ENCODE assay signal across 9 mouse cellular contexts in genomic region chr2:93458332-93459207, GRCm38 (mm10). TPM values are rescaled to one million over a fixed set of nuclear protein-coding genes. Genes with fewer than 3 reads are reported as not detected.
DNase-seq lines count a peak whose midpoint lies in the region; ATAC-seq lines count a peak whose summit lies in the region.
"Had no signal": no experiment of that assay in that cellular context is flagged by ENCODE, and none has a peak within 500 bp of the region (broad histone marks: within the 10 kb centered on the region; RNA-seq: fewer than 3 reads in every experiment).

No protein-coding gene starts in this region.

- peak; percentile 39 for DNase-seq in left cerebral cortex, postnatal 4 days
- DNase-seq in left cerebral cortex, adult 8-10 months (ENCODE audit: low spot score in 2 of 2), result no peak
- peak; percentile 58 for DNase-seq in heart, adult 8-10 months (ENCODE audit: low spot score)
- DNase-seq in kidney, postnatal 36 days, result peak; percentile 53 to 56
- DNase-seq in splenic B cell, adult 2 months (ENCODE audit: low read depth, low spot score), result peak; percentile 38
- no peak for DNase-seq in frontal cortex, postnatal 25 days (ENCODE audit: low spot score in 2 of 2)
- no peak for DNase-seq in midbrain, embryonic 14.5 days
- DNase-seq in forebrain, embryonic 10.5 days (ENCODE audit: extremely low spot score, low spot score), result no peak

- WGBS in midbrain, embryonic 14.5 days, result 79% methylated on average over 8 of the region's 8 CpGs
- 81% methylated on average over 8 of the region's 8 CpGs for WGBS in forebrain, embryonic 10.5 days

- H3K27me3 ChIP-seq in splenic B cell, adult 2 months (ENCODE audit: control insufficient read depth, insufficient read depth, low read length, poor library complexity, severe bottlenecking), result no peaks in the 10 kb centered on the region
- H3K27me3 ChIP-seq in midbrain, embryonic 14.5 days (ENCODE audit: control insufficient read depth, insufficient read depth, low read length), result peaks cover 22% of the 10 kb centered on the region; the same call in 1 of the 2 replicates
- H3K27me3 ChIP-seq in forebrain, embryonic 10.5 days (ENCODE audit: poor library complexity, severe bottlenecking), result peaks cover 63% of the 10 kb centered on the region

- intact Hi-C loops in left cerebral cortex, postnatal 4 days (cut with DNase I), result no loop called here

- H3K4me2 ChIP-seq in midbrain, embryonic 14.5 days (ENCODE audit: low read length), result no peak overlapping the region
- H3K4me2 ChIP-seq: limb, embryonic 12.5 days had no signal

- ATAC-seq in midbrain, embryonic 14.5 days (ENCODE audit: low FRiP score, low TSS enrichment), result no peak

- peaks cover 3% of the 10 kb centered on the region; the same call in 1 of the 2 replicates for H3K9me3 ChIP-seq in midbrain, embryonic 14.5 days (ENCODE audit: control insufficient read depth, low read length)
- H3K9me3 ChIP-seq in forebrain, embryonic 10.5 days, result peaks cover 8% of the 10 kb centered on the region
- H3K9me3 ChIP-seq: limb, embryonic 12.5 days had no signal

- no peaks in the 10 kb centered on the region; the same call in 1 of the 2 replicates for H3K36me3 ChIP-seq in splenic B cell, adult 2 months (ENCODE audit: control insufficient read depth, insufficient read depth, low read length, poor library complexity, severe bottlenecking)
- H3K36me3 ChIP-seq in midbrain, embryonic 14.5 days (ENCODE audit: control insufficient read depth, insufficient read depth, low read length), result no peaks in the 10 kb centered on the region
- H3K36me3 ChIP-seq in forebrain, embryonic 10.5 days (replicated peaks), result no peaks in the 10 kb centered on the region
- H3K36me3 ChIP-seq: limb, embryonic 12.5 days had no signal

- H3K9ac ChIP-seq in midbrain, embryonic 14.5 days (replicated peaks; ENCODE audit: low read length), result no peak overlapping the region

- H3K4me1 ChIP-seq in midbrain, embryonic 14.5 days (ENCODE audit: control insufficient read depth, insufficient read depth, low read length), result peaks cover 13% of the 10 kb centered on the region
- H3K4me1 ChIP-seq in forebrain, embryonic 10.5 days, result peaks cover 25% of the 10 kb centered on the region

- H3K27ac ChIP-seq in midbrain, embryonic 14.5 days (replicated peaks; ENCODE audit: low read depth, low read length), result no peak overlapping the region
- H3K27ac ChIP-seq in forebrain, embryonic 10.5 days, result no peak overlapping the region
- H3K27ac ChIP-seq: limb, embryonic 12.5 days had no signal

- H3K4me3 ChIP-seq in midbrain, embryonic 14.5 days (replicated peaks; ENCODE audit: low read depth, low read length), result no peak overlapping the region
- H3K4me3 ChIP-seq in forebrain, embryonic 10.5 days, result no peak overlapping the region
- H3K4me3 ChIP-seq: limb, embryonic 12.5 days had no signal

RNA-seq across cellular contexts. Expression of gene Cd82, which starts 4.4 kb away (rescaled TPM):
- total RNA-seq in left cerebral cortex, postnatal 4 days (2021), result 10 to 100 TPM; 15.4 to 17.4 TPM
- 10 to 100 TPM; 22.9 to 31.8 (median 25.6) TPM for total RNA-seq in left cerebral cortex, adult 8-10 months (2022)
- total RNA-seq in heart, adult 8-10 months (2022), result 10 to 100 TPM; 15.6 to 24.4 (median 17.1) TPM
- 12.6 and 14.1 TPM in 2 replicates for polyA plus RNA-seq in midbrain, embryonic 14.5 days (2014; fragmentation: Nextera tagmentation; extraction: Ambion mirVana)
- polyA plus RNA-seq in forebrain, embryonic 10.5 days (2016; fragmentation: Nextera tagmentation; extraction: Ambion mirVana), result 5.0 and 5.3 TPM in 2 replicates

Comparison
In these comparisons a context has a peak if more than half of its experiments do, and no peak if none do; other contexts are left out.
1. DNase-seq: peak in left cerebral cortex, postnatal 4 days (single experiment), heart, adult 8-10 months (single experiment), kidney, postnatal 36 days (2 of 2) and splenic B cell, adult 2 months (single experiment); none in left cerebral cortex, adult 8-10 months (0 of 2), frontal cortex, postnatal 25 days (0 of 2), midbrain, embryonic 14.5 days (single experiment) and forebrain, embryonic 10.5 days (single experiment).